Mouse (Mus musculus) forebrain, embryonic 10.5 days (tissue): ENCODE results near the gene Gucd1. TPM values are rescaled to one million over a fixed set of nuclear protein-coding genes. Genes with fewer than 3 reads are reported as not detected.

ENCODE experiments used
- DNase-seq: peaks from one replicate; pipeline ENCODE4 v3.0.0-alpha.2; 2017; ENCODE audit warnings: low spot score; ENCODE audit errors: extremely low spot score
- H3K27ac ChIP-seq: fragments of 300-500 bp; sonication (generic); 2 replicates; pipeline ENCODE4 v1.5.1; 2016; ENCODE audit warnings: mild to moderate bottlenecking
- H3K27me3 ChIP-seq: fragments of 300-500 bp; sonication (generic); 2 replicates; pipeline ENCODE4 v1.6.1; 2016; ENCODE audit warnings: mild to moderate bottlenecking; ENCODE audit not compliant: poor library complexity, severe bottlenecking
- H3K36me3 ChIP-seq: fragments of 300-500 bp; sonication (generic); replicated peaks from 2 replicates; pipeline ENCODE4 v1.6.1; 2016; ENCODE audit warnings: mild to moderate bottlenecking, moderate library complexity
- H3K4me1 ChIP-seq: fragments of 300-500 bp; sonication (generic); 2 replicates; pipeline ENCODE4 v1.6.1; 2016
- H3K4me3 ChIP-seq: fragments of 300-500 bp; sonication (generic); 2 replicates; pipeline ENCODE4 v1.5.1; 2016; ENCODE audit warnings: mild to moderate bottlenecking, moderate library complexity
- H3K9me3 ChIP-seq: fragments of 300-500 bp; sonication (generic); 2 replicates; pipeline ENCODE4 v1.6.1; 2016; ENCODE audit warnings: mild to moderate bottlenecking, moderate library complexity
- WGBS: fragments of 180-500 bp; shearing (Covaris S2); methylation state at CpG from one replicate; pipeline ENCODE4 v1.1.7; 2016; 5-methylcytosine and 5-hydroxymethylcytosine counted together
- polyA plus RNA-seq: library from polyadenylated mRNA; unstranded; fragments of >200 nt; fragmentation: Nextera tagmentation; extraction: Ambion mirVana; gene quantifications from 2 replicates; pipeline ENCODE4 v1.2.1, GENCODE M21; 2016

Gene Gucd1
- polyA plus RNA-seq, 1 experiment from 2014 or later, result 28.6 TPM

DNA sequence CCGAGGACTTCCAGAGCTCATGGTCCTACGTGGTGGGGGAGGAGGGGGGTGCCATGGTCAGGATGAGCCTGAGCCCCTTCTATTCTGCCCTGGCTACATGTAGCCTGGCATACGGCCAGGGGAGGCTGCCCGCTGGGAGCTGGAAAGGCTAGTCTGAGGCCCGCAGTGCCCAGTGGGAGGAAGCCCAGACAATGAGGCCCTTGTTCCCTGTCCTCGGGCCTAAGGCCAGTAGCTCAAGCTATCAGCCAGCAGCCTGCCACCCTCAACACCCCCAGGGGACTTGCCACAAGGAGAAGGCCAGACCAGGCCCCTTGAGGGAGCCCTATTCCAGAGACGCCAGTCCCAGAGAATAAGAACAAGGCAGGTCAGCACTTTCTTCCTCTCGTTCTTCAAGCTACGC, 38.3 kb upstream of the Gucd1 start:
- Histone ChIP-seq H3K9me3 (no peaks in the 10 kb centered on the region), H3K4me1 (peaks cover 53% of the 10 kb centered on the region), H3K27ac (peak overlapping the region; percentile 73), H3K36me3 (no peaks in the 10 kb centered on the region), H3K4me3 (no peak overlapping the region), H3K27me3 (peaks cover 50% of the 10 kb centered on the region)
- WGBS, result 46% methylated on average over 9 of the region's 9 CpGs
- no peak for DNase-seq

DNA sequence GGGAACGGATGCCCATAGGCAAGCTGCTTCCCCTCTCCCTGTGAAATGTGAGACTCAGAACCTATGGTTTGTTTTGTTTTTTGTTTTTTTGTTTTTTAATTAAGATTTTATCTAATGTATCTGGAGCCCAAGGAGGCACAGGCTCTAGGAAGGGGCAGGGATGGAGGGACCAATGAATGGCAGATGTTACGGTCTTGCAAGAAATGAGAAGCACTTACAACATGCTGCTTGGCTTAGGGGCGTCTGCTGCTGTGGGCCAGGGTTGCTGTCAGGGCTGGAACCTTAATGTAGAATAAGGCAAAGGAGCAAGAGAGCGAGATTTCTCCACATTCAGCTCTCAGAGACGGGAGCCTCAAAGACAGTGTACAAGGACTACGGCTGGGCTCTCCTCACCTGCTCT, 37.8 kb upstream of the Gucd1 start:
- WGBS, result 75% methylated on average over 6 of the region's 6 CpGs
- DNase-seq, result no peak
- no peaks in the 10 kb centered on the region for H3K36me3 ChIP-seq
- peaks cover 50% of the 10 kb centered on the region for H3K4me1 ChIP-seq
- H3K4me3 ChIP-seq, result no peak overlapping the region
- H3K9me3 ChIP-seq, result no peaks in the 10 kb centered on the region
- H3K27me3 ChIP-seq, result peaks cover 46% of the 10 kb centered on the region
- H3K27ac ChIP-seq, result peak overlapping the region; percentile 73

DNA sequence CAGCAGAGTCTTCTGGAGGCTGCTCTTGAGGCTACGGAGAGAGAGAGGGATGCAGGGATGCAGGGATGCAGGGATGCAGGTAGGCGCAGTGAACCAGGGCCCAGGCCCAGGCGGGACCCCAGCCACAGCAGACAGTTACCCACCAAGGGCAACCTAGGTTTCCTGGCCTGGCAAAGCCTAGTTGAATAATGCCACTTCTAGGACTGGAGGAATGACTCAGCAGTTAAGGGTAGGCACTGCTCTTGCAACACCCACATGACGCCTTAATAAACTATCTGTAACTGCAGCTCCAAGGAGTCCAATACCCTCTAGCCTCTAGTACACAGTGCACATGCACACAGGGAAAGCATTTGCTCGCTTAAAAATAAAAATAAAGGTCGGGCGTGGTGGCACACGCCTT, 36.3 kb upstream of the Gucd1 start:
- H3K27ac ChIP-seq, result no peak overlapping the region
- no peak overlapping the region for H3K4me3 ChIP-seq
- 90% methylated on average over 8 of the region's 8 CpGs for WGBS
- peaks cover 31% of the 10 kb centered on the region for H3K27me3 ChIP-seq
- no peak for DNase-seq
- H3K36me3 ChIP-seq, result no peaks in the 10 kb centered on the region
- peaks cover 36% of the 10 kb centered on the region for H3K4me1 ChIP-seq
- H3K9me3 ChIP-seq, result no peaks in the 10 kb centered on the region

GRCm38 (mm10) chr10:75552701-75553450, 35.1 kb upstream of the Gucd1 start:
- Histone ChIP-seq H3K9me3 (no peaks in the 10 kb centered on the region), H3K27me3 (peaks cover 19% of the 10 kb centered on the region), H3K36me3 (no peaks in the 10 kb centered on the region), H3K4me1 (peaks cover 27% of the 10 kb centered on the region), H3K27ac (no peak overlapping the region), H3K4me3 (no peak overlapping the region)
- WGBS, result 75% methylated on average over 13 of the region's 13 CpGs
- no peak for DNase-seq

- Histone ChIP-seq H3K36me3 (no peaks in the 10 kb centered on the region), H3K9me3 (no peaks in the 10 kb centered on the region), H3K27me3 (peaks cover 11% of the 10 kb centered on the region), H3K4me1 (peaks cover 25% of the 10 kb centered on the region), H3K4me3 (no peak overlapping the region), H3K27ac (no peak overlapping the region)
- WGBS, result 81% methylated on average over 2 of the region's 2 CpGs
- DNase-seq, result no peak
Observed at GRCm38 (mm10) chr10:75552106-75552505, 34.3 kb upstream of the Gucd1 start.

DNA sequence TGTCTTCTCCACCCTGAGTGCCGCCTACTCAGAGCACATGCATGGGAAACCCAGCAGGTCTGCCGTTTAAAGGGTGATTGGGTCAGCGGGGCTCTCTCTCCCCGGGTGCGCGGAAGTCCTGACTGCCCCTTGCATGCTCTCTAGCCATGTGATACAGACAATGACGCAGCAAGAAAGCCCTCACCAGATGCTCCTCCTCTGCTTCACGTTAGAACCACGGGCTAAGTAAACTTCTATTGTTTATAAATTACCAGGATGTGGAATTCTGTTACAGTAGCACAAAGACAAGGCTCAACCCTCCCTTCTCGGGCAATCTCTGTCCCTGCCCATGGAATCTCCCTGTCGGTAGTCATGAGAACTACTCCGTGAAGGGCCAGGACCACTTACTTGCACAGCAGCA, 33.4 kb upstream of the Gucd1 start:
- 57% methylated on average over 12 of the region's 12 CpGs for WGBS

GRCm38 (mm10) chr10:75549886-75550285, 32.1 kb upstream of the Gucd1 start:
- peaks cover 4% of the 10 kb centered on the region; the same call in 1 of the 2 replicates for H3K9me3 ChIP-seq
- peaks cover 10% of the 10 kb centered on the region; the same call in 1 of the 2 replicates for H3K4me1 ChIP-seq
- 86% methylated on average over 7 of the region's 7 CpGs for WGBS
- no peak overlapping the region for H3K27ac ChIP-seq
- H3K27me3 ChIP-seq, result no peaks in the 10 kb centered on the region
- DNase-seq, result no peak
- H3K4me3 ChIP-seq, result no peak overlapping the region
- H3K36me3 ChIP-seq, result no peaks in the 10 kb centered on the region

More for the DNA sequence above, 33.4 kb upstream of the Gucd1 start:
- Histone ChIP-seq H3K4me1 (peaks cover 16% of the 10 kb centered on the region), H3K27me3 (peaks cover 2% of the 10 kb centered on the region; the same call in 1 of the 2 replicates), H3K27ac (no peak overlapping the region), H3K36me3 (no peaks in the 10 kb centered on the region), H3K4me3 (no peak overlapping the region), H3K9me3 (no peaks in the 10 kb centered on the region)
- no peak for DNase-seq

- WGBS, result 87% methylated on average over 14 of the region's 14 CpGs
- no peak overlapping the region for H3K27ac ChIP-seq
Observed at GRCm38 (mm10) chr10:75548486-75548885, 30.7 kb upstream of the Gucd1 start.

GRCm38 (mm10) chr10:75547901-75548300, 30.1 kb upstream of the Gucd1 start:
- no peaks in the 10 kb centered on the region for H3K27me3 ChIP-seq
- no peaks in the 10 kb centered on the region for H3K36me3 ChIP-seq
- no peak overlapping the region for H3K27ac ChIP-seq
- WGBS, result 86% methylated on average over 7 of the region's 7 CpGs
- no peak for DNase-seq
- peaks cover 7% of the 10 kb centered on the region; the same call in 1 of the 2 replicates for H3K4me1 ChIP-seq
- H3K4me3 ChIP-seq, result no peak overlapping the region
- H3K9me3 ChIP-seq, result peaks cover 8% of the 10 kb centered on the region; the same call in 1 of the 2 replicates

More at GRCm38 (mm10) chr10:75548486-75548885, 30.7 kb upstream of the Gucd1 start:
- Histone ChIP-seq H3K9me3 (peaks cover 8% of the 10 kb centered on the region; the same call in 1 of the 2 replicates), H3K36me3 (no peaks in the 10 kb centered on the region), H3K4me3 (no peak overlapping the region), H3K27me3 (no peaks in the 10 kb centered on the region), H3K4me1 (peaks cover 10% of the 10 kb centered on the region; the same call in 1 of the 2 replicates)
- no peak for DNase-seq

DNA sequence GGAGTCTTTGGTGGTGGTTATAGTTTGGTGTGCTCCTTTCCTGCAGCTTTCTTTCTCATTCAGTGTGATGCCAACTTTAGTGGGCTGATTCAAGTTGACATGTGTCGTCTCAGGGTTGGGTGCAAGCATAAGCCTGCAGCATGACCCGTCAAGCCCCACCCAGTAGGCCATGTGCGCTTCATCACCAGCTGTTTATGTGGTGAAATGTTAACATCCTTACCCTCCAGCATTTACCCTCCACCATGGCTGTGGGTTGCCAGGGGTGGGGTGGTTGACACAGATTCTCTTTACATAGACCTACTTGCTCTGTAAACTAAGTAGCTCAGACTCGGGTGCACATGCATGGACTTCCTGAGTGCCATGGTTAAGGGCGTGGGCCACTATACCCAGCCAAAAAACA, 18.4 kb upstream of the Gucd1 start:
- Histone ChIP-seq H3K27ac (no peak overlapping the region), H3K27me3 (no peaks in the 10 kb centered on the region), H3K36me3 (peaks cover 58% of the 10 kb centered on the region), H3K4me1 (no peaks in the 10 kb centered on the region), H3K4me3 (no peak overlapping the region), H3K9me3 (no peaks in the 10 kb centered on the region)
- no peak for DNase-seq
- 94% methylated on average over 5 of the region's 5 CpGs for WGBS

- H3K9me3 ChIP-seq, result no peaks in the 10 kb centered on the region
- no peak overlapping the region for H3K27ac ChIP-seq
- no peak overlapping the region for H3K4me3 ChIP-seq
- no peaks in the 10 kb centered on the region for H3K27me3 ChIP-seq
- no peaks in the 10 kb centered on the region for H3K4me1 ChIP-seq
- H3K36me3 ChIP-seq, result peaks cover 65% of the 10 kb centered on the region
- 91% methylated on average over 2 of the region's 2 CpGs for WGBS
- DNase-seq, result no peak
Observed at GRCm38 (mm10) chr10:75535423-75535822, 17.7 kb upstream of the Gucd1 start.

- WGBS, result 95% methylated on average over 8 of the region's 8 CpGs
- Histone ChIP-seq H3K4me3 (no peak overlapping the region), H3K27ac (no peak overlapping the region), H3K36me3 (peaks cover 70% of the 10 kb centered on the region), H3K4me1 (no peaks in the 10 kb centered on the region), H3K9me3 (no peaks in the 10 kb centered on the region), H3K27me3 (no peaks in the 10 kb centered on the region)
- no peak for DNase-seq
Observed at GRCm38 (mm10) chr10:75534934-75535333, 17.2 kb upstream of the Gucd1 start.

- 95% methylated on average over 8 of the region's 8 CpGs for WGBS
- peaks cover 75% of the 10 kb centered on the region for H3K36me3 ChIP-seq
Observed at GRCm38 (mm10) chr10:75534216-75534615, 16.4 kb upstream of the Gucd1 start.

More at GRCm38 (mm10) chr10:75534216-75534615, 16.4 kb upstream of the Gucd1 start:
- DNase-seq, result no peak
- no peaks in the 10 kb centered on the region for H3K9me3 ChIP-seq
- no peak overlapping the region for H3K4me3 ChIP-seq
- no peaks in the 10 kb centered on the region for H3K27me3 ChIP-seq
- no peaks in the 10 kb centered on the region for H3K4me1 ChIP-seq
- no peak overlapping the region for H3K27ac ChIP-seq
